Mouse (Mus musculus): ENCODE measurements around the gene Chrna9. TPM values are rescaled to one million over a fixed set of nuclear protein-coding genes. Genes with fewer than 3 reads are reported as not detected.

The Chrna9 gene
- polyA plus RNA-seq, 1 experiment from 2014 or later = not detected

GRCm38 (mm10) chr5:65902811-65903210 is 31.9 kb upstream of the Chrna9 start:
- no peaks in the 10 kb centered on the region for H3K27me3 ChIP-seq (replicated peaks)
- WGBS = 96% methylated on average over 9 of the region's 9 CpGs
- H3K9ac ChIP-seq = no peak overlapping the region
- no peak overlapping the region for H3K4me2 ChIP-seq (replicated peaks)
- H3K27ac ChIP-seq = no peak overlapping the region
- no peak for ATAC-seq (ENCODE audit: low FRiP score, low read depth)
- no peaks in the 10 kb centered on the region for H3K4me1 ChIP-seq
- no peak overlapping the region for H3K4me3 ChIP-seq
- no peaks in the 10 kb centered on the region for H3K36me3 ChIP-seq
- peaks cover 12% of the 10 kb centered on the region; the same call in 1 of the 2 replicates for H3K9me3 ChIP-seq

- Histone ChIP-seq H3K27me3 (replicated peaks) (no peaks in the 10 kb centered on the region), H3K27ac (no peak overlapping the region), H3K9me3 (peaks cover 12% of the 10 kb centered on the region; the same call in 1 of the 2 replicates), H3K4me1 (no peaks in the 10 kb centered on the region), H3K4me3 (no peak overlapping the region), H3K36me3 (no peaks in the 10 kb centered on the region), H3K4me2 (replicated peaks) (no peak overlapping the region), H3K9ac (no peak overlapping the region)
- ATAC-seq (ENCODE audit: low FRiP score, low read depth) = no peak
- WGBS = 89% methylated on average over 4 of the region's 4 CpGs
These were observed 30.2 kb upstream of the Chrna9 start for GRCm38 (mm10) chr5:65904476-65904875.

GRCm38 (mm10) chr5:65908751-65909150 is 26.0 kb upstream of the Chrna9 start:
- no peak overlapping the region for H3K27ac ChIP-seq
- ATAC-seq (ENCODE audit: low FRiP score, low read depth) = no peak
- 0 out of 2 replicates have a peak, but pooled peaks cover 5% of the 10 kb centered on the region for H3K9me3 ChIP-seq
- no peak overlapping the region for H3K4me3 ChIP-seq
- no peak overlapping the region for H3K4me2 ChIP-seq (replicated peaks)
- no peaks in the 10 kb centered on the region for H3K27me3 ChIP-seq (replicated peaks)
- 73% methylated on average over 2 of the region's 2 CpGs for WGBS
- no peaks in the 10 kb centered on the region for H3K36me3 ChIP-seq
- H3K9ac ChIP-seq = no peak overlapping the region
- no peaks in the 10 kb centered on the region for H3K4me1 ChIP-seq

- Histone ChIP-seq H3K27me3 (replicated peaks) (no peaks in the 10 kb centered on the region), H3K9me3 (0 out of 2 replicates have a peak, but pooled peaks cover 4% of the 10 kb centered on the region), H3K36me3 (no peaks in the 10 kb centered on the region), H3K4me2 (replicated peaks) (no peak overlapping the region), H3K4me3 (no peak overlapping the region), H3K27ac (no peak overlapping the region), H3K4me1 (no peaks in the 10 kb centered on the region), H3K9ac (no peak overlapping the region)
- 86% methylated on average over 4 of the region's 4 CpGs for WGBS
- ATAC-seq (ENCODE audit: low FRiP score, low read depth) = no peak
These were observed 25.4 kb upstream of the Chrna9 start for GRCm38 (mm10) chr5:65909321-65909720.

- Histone ChIP-seq H3K4me1 (no peaks in the 10 kb centered on the region), H3K9ac (no peak overlapping the region), H3K27ac (no peak overlapping the region), H3K9me3 (no peaks in the 10 kb centered on the region), H3K36me3 (no peaks in the 10 kb centered on the region), H3K27me3 (replicated peaks) (no peaks in the 10 kb centered on the region), H3K4me2 (replicated peaks) (no peak overlapping the region), H3K4me3 (no peak overlapping the region)
- 83% methylated on average over 4 of the region's 4 CpGs for WGBS
- ATAC-seq (ENCODE audit: low FRiP score, low read depth) = no peak
These were observed 24.3 kb upstream of the Chrna9 start for GRCm38 (mm10) chr5:65910398-65910797.

GRCm38 (mm10) chr5:65911676-65912075 is 23.0 kb upstream of the Chrna9 start:
- no peak overlapping the region for H3K27ac ChIP-seq

GRCm38 (mm10) chr5:65912201-65912600 is 22.5 kb upstream of the Chrna9 start:
- no peak for ATAC-seq (ENCODE audit: low FRiP score, low read depth)
- Histone ChIP-seq H3K4me1 (no peaks in the 10 kb centered on the region), H3K36me3 (no peaks in the 10 kb centered on the region), H3K4me3 (no peak overlapping the region), H3K27me3 (replicated peaks) (no peaks in the 10 kb centered on the region), H3K4me2 (replicated peaks) (no peak overlapping the region), H3K9me3 (no peaks in the 10 kb centered on the region), H3K9ac (no peak overlapping the region), H3K27ac (no peak overlapping the region)
- WGBS = 87% methylated on average over 5 of the region's 5 CpGs

More at GRCm38 (mm10) chr5:65911676-65912075, 23.0 kb upstream of the Chrna9 start:
- no peaks in the 10 kb centered on the region for H3K4me1 ChIP-seq
- ATAC-seq (ENCODE audit: low FRiP score, low read depth) = no peak
- H3K4me3 ChIP-seq = no peak overlapping the region
- H3K4me2 ChIP-seq (replicated peaks) = no peak overlapping the region
- no peaks in the 10 kb centered on the region for H3K36me3 ChIP-seq
- 85% methylated on average over 7 of the region's 7 CpGs for WGBS
- H3K27me3 ChIP-seq (replicated peaks) = no peaks in the 10 kb centered on the region
- no peaks in the 10 kb centered on the region for H3K9me3 ChIP-seq
- no peak overlapping the region for H3K9ac ChIP-seq

- ATAC-seq (ENCODE audit: low FRiP score, low read depth) = no peak
- H3K4me3 ChIP-seq = no peak overlapping the region
- H3K27me3 ChIP-seq (replicated peaks) = no peaks in the 10 kb centered on the region
- 93% methylated on average over 9 of the region's 9 CpGs for WGBS
- no peaks in the 10 kb centered on the region for H3K36me3 ChIP-seq
- H3K4me1 ChIP-seq = peaks cover under 1% of the 10 kb centered on the region; the same call in 1 of the 2 replicates
- H3K4me2 ChIP-seq (replicated peaks) = no peak overlapping the region
- no peak overlapping the region for H3K9ac ChIP-seq
- H3K9me3 ChIP-seq = no peaks in the 10 kb centered on the region
- no peak overlapping the region for H3K27ac ChIP-seq
These were observed 21.6 kb upstream of the Chrna9 start for GRCm38 (mm10) chr5:65913126-65913525.

GRCm38 (mm10) chr5:65914342-65914741 is 20.4 kb upstream of the Chrna9 start:
- H3K36me3 ChIP-seq = no peaks in the 10 kb centered on the region
- no peak overlapping the region for H3K4me3 ChIP-seq
- no peak overlapping the region for H3K9ac ChIP-seq
- no peak overlapping the region for H3K27ac ChIP-seq
- 92% methylated on average over 7 of the region's 7 CpGs for WGBS
- ATAC-seq (ENCODE audit: low FRiP score, low read depth) = no peak
- no peaks in the 10 kb centered on the region for H3K27me3 ChIP-seq (replicated peaks)
- no peaks in the 10 kb centered on the region for H3K9me3 ChIP-seq
- peaks cover 12% of the 10 kb centered on the region for H3K4me1 ChIP-seq
- no peak overlapping the region for H3K4me2 ChIP-seq (replicated peaks)

GRCm38 (mm10) chr5:65916930-65917329 is 17.8 kb upstream of the Chrna9 start:
- Histone ChIP-seq H3K4me2 (replicated peaks) (no peak overlapping the region), H3K4me3 (no peak overlapping the region), H3K4me1 (peaks cover 12% of the 10 kb centered on the region), H3K9ac (no peak overlapping the region), H3K9me3 (no peaks in the 10 kb centered on the region), H3K36me3 (no peaks in the 10 kb centered on the region), H3K27me3 (replicated peaks) (no peaks in the 10 kb centered on the region), H3K27ac (no peak overlapping the region)
- no peak for ATAC-seq (ENCODE audit: low FRiP score, low read depth)
- WGBS = 89% methylated on average over 5 of the region's 5 CpGs

- Histone ChIP-seq H3K27me3 (replicated peaks) (no peaks in the 10 kb centered on the region), H3K4me1 (peaks cover 12% of the 10 kb centered on the region), H3K9ac (no peak overlapping the region), H3K4me2 (replicated peaks) (no peak overlapping the region), H3K9me3 (no peaks in the 10 kb centered on the region), H3K4me3 (no peak overlapping the region), H3K36me3 (no peaks in the 10 kb centered on the region), H3K27ac (no peak overlapping the region)
- 80% methylated on average over 3 of the region's 3 CpGs for WGBS
- ATAC-seq (ENCODE audit: low FRiP score, low read depth) = peak; percentile 80
These were observed 16.1 kb upstream of the Chrna9 start for GRCm38 (mm10) chr5:65918601-65919000.

- ATAC-seq (ENCODE audit: low FRiP score, low read depth) = no peak
- H3K36me3 ChIP-seq = no peaks in the 10 kb centered on the region
- 86% methylated on average over 12 of the region's 12 CpGs for WGBS
- no peak overlapping the region for H3K4me2 ChIP-seq (replicated peaks)
- no peaks in the 10 kb centered on the region for H3K27me3 ChIP-seq (replicated peaks)
- H3K4me1 ChIP-seq = peaks cover 12% of the 10 kb centered on the region
- H3K9me3 ChIP-seq = no peaks in the 10 kb centered on the region
- no peak overlapping the region for H3K9ac ChIP-seq
- H3K27ac ChIP-seq = no peak overlapping the region
- no peak overlapping the region for H3K4me3 ChIP-seq
These were observed 15.4 kb upstream of the Chrna9 start for GRCm38 (mm10) chr5:65919326-65919725.

- no peaks in the 10 kb centered on the region for H3K27me3 ChIP-seq (replicated peaks)
- no peak overlapping the region for H3K4me3 ChIP-seq
- H3K4me1 ChIP-seq = peaks cover 12% of the 10 kb centered on the region
- no peak overlapping the region for H3K9ac ChIP-seq
- no peaks in the 10 kb centered on the region for H3K9me3 ChIP-seq
- ATAC-seq (ENCODE audit: low FRiP score, low read depth) = no peak
- no peaks in the 10 kb centered on the region for H3K36me3 ChIP-seq
- 94% methylated on average over 3 of the region's 3 CpGs for WGBS
- no peak overlapping the region for H3K4me2 ChIP-seq (replicated peaks)
- no peak overlapping the region for H3K27ac ChIP-seq
These were observed 14.8 kb upstream of the Chrna9 start for GRCm38 (mm10) chr5:65919904-65920303.

All from neural tube, embryonic 12.5 days (tissue).